Comparison of ENCODE assay signal across 15 mouse cellular contexts in genomic region chr3:88208226-88208720, GRCm38 (mm10). TPM values are rescaled to one million over a fixed set of nuclear protein-coding genes. Genes with fewer than 3 reads are reported as not detected.
DNase-seq lines count a peak whose midpoint lies in the region; ATAC-seq and TF ChIP-seq lines count a peak whose summit lies in the region.
"Had no signal": no experiment of that assay in that cellular context is flagged by ENCODE, and none has a peak within 500 bp of the region (broad histone marks: within the 10 kb centered on the region; RNA-seq: fewer than 3 reads in every experiment).

No protein-coding gene starts in this region.

- H3K9me3 ChIP-seq in forebrain, embryonic 11.5 days (ENCODE audit: control insufficient read depth, low read length) = no peaks in the 10 kb centered on the region
- H3K9me3 ChIP-seq in hindbrain, embryonic 16.5 days (ENCODE audit: control insufficient read depth, low read length) = no peaks in the 10 kb centered on the region
- H3K9me3 ChIP-seq in neural tube, embryonic 15.5 days (replicated peaks) = no peaks in the 10 kb centered on the region

- peak overlapping the region; percentile 93 for H3K27ac ChIP-seq in left cerebral cortex, adult 2 months
- H3K27ac ChIP-seq in forebrain, embryonic 11.5 days (ENCODE audit: low read depth, low read length) = peak overlapping the region; percentile 99
- H3K27ac ChIP-seq in hindbrain, embryonic 16.5 days (ENCODE audit: low read depth, low read length) = peak overlapping the region; percentile 96
- peak overlapping the region; percentile 98 for H3K27ac ChIP-seq in neural tube, embryonic 15.5 days (replicated peaks)

- peak overlapping the region; percentile 71 for H3K4me3 ChIP-seq in left cerebral cortex, adult 2 months
- H3K4me3 ChIP-seq in forebrain, embryonic 11.5 days (ENCODE audit: low read depth, low read length) = peak overlapping the region; percentile 63
- H3K4me3 ChIP-seq in hindbrain, embryonic 16.5 days (ENCODE audit: low read length) = peak overlapping the region; percentile 60
- peak overlapping the region; percentile 58 for H3K4me3 ChIP-seq in neural tube, embryonic 15.5 days (replicated peaks)

- 0% methylated on average over 3 of the region's 3 CpGs for WGBS in forebrain, embryonic 11.5 days
- 0% methylated on average over 3 of the region's 3 CpGs for WGBS in hindbrain, embryonic 16.5 days
- WGBS in neural tube, embryonic 15.5 days = 0% methylated on average over 3 of the region's 3 CpGs

- no peaks in the 10 kb centered on the region; the same call in 1 of the 2 replicates for H3K36me3 ChIP-seq in forebrain, embryonic 11.5 days (ENCODE audit: control insufficient read depth, insufficient read depth, low read length)
- H3K36me3 ChIP-seq in hindbrain, embryonic 16.5 days (ENCODE audit: control insufficient read depth, insufficient read depth, low read length) = peaks cover 3% of the 10 kb centered on the region; the same call in 1 of the 2 replicates
- H3K36me3 ChIP-seq in neural tube, embryonic 15.5 days = no peaks in the 10 kb centered on the region

- peak in 1 of 2 experiments; percentile 11 for DNase-seq in left cerebral cortex, adult 2 months (ENCODE audit: extremely low spot score in 1 of 2, low spot score in 2 of 2)
- DNase-seq in left cerebral cortex, adult 9 months (ENCODE audit: low spot score in 2 of 2) = no peak
- DNase-seq in forebrain, embryonic 11.5 days (ENCODE audit: low spot score) = peak; percentile 54
- no peak for DNase-seq in spleen, postnatal 36 days (ENCODE audit: low spot score in 2 of 2)
- no peak for DNase-seq in adrenal gland, adult 8-10 months
- DNase-seq: adrenal gland, postnatal 36 days; heart, adult 18-20 months; kidney, postnatal 36 days; left cerebral cortex, postnatal 4 days had no signal

- H3K4me2 ChIP-seq in forebrain, embryonic 11.5 days (ENCODE audit: low read depth, low read length, severe bottlenecking) = peak overlapping the region; percentile 79
- H3K4me2 ChIP-seq in hindbrain, embryonic 16.5 days (ENCODE audit: low read length) = peak overlapping the region; percentile 79
- peak overlapping the region; percentile 62 for H3K4me2 ChIP-seq in neural tube, embryonic 15.5 days

- intact Hi-C loops in left cerebral cortex, adult 2 months (cut with DNase I) = no loop called here

- ATAC-seq in forebrain, embryonic 11.5 days (replicated peaks; ENCODE audit: low FRiP score) = no peak
- ATAC-seq in hindbrain, embryonic 16.5 days = no peak
- no peak for ATAC-seq in neural tube, embryonic 15.5 days (ENCODE audit: low FRiP score)
- ATAC-seq in granulocyte monocyte progenitor cell, adult 5-6 weeks (replicated peaks; ENCODE audit: poor library complexity, severe bottlenecking) = no peak
- ATAC-seq: inflammation-experienced regulatory T-cells, adult 6 months had no signal

- peaks cover 20% of the 10 kb centered on the region for H3K4me1 ChIP-seq in forebrain, embryonic 11.5 days (replicated peaks; ENCODE audit: control insufficient read depth, insufficient read depth, low read length)
- peaks cover 60% of the 10 kb centered on the region for H3K4me1 ChIP-seq in hindbrain, embryonic 16.5 days (ENCODE audit: control insufficient read depth, insufficient read depth, low read depth, low read length)
- peaks cover 64% of the 10 kb centered on the region for H3K4me1 ChIP-seq in neural tube, embryonic 15.5 days

- H3K9ac ChIP-seq in forebrain, embryonic 11.5 days (ENCODE audit: low read length) = peak overlapping the region; percentile 95
- H3K9ac ChIP-seq in hindbrain, embryonic 16.5 days (ENCODE audit: low read depth, low read length) = peak overlapping the region; percentile 82
- H3K9ac ChIP-seq in neural tube, embryonic 15.5 days (replicated peaks) = peak overlapping the region; percentile 73

- no peak for TF ChIP-seq CTCF in left cerebral cortex, adult 2 months (IDR thresholded peaks at IDR 0.05)

- H3K27me3 ChIP-seq in forebrain, embryonic 11.5 days (ENCODE audit: control insufficient read depth, insufficient read depth, low read length) = peaks cover 20% of the 10 kb centered on the region
- H3K27me3 ChIP-seq in hindbrain, embryonic 16.5 days (replicated peaks; ENCODE audit: control insufficient read depth, insufficient read depth, low read length) = no peaks in the 10 kb centered on the region; the same call in none of the 2 replicates
- peaks cover 17% of the 10 kb centered on the region; the same call in 1 of the 2 replicates for H3K27me3 ChIP-seq in neural tube, embryonic 15.5 days (replicated peaks)

RNA-seq across cellular contexts. Expression of gene Rhbg, which starts 46.2 kb away (rescaled TPM):
- total RNA-seq in left cerebral cortex, adult 2 months (2021) = not detected
- 0.36 TPM in 1 of 2 replicates, not detected in the other for polyA plus RNA-seq in forebrain, embryonic 11.5 days (2014; fragmentation: Nextera tagmentation; extraction: Ambion mirVana)
- polyA plus RNA-seq in hindbrain, embryonic 16.5 days (2015; fragmentation: Nextera tagmentation; extraction: Ambion mirVana) = 0.52 and 0.99 TPM in 2 replicates
- polyA plus RNA-seq in neural tube, embryonic 15.5 days (2015; fragmentation: Nextera tagmentation; extraction: Ambion mirVana) = 0.78 and 0.83 TPM in 2 replicates
- total RNA-seq in granulocyte monocyte progenitor cell, adult 5-6 weeks (2014; fragmentation: Nextera tagmentation) = not detected in 2 replicates
- not detected in 2 replicates for total RNA-seq in granulocyte monocyte progenitor cell, adult 5-6 weeks (2017)
- total RNA-seq in adrenal gland, adult 8-10 months (2022) = 10 to 100 TPM; 12.0 to 27.5 (median 17.3) TPM
- total RNA-seq: common myeloid progenitor, adult 5-6 weeks; megakaryocyte-erythroid progenitor cell, adult 5-6 weeks had no signal
- polyA plus RNA-seq: inflammation-experienced regulatory T-cells, adult 6 months had no signal

Comparison
In these comparisons a context has a peak if more than half of its experiments do, and no peak if none do; other contexts are left out.
1. RNA of gene Rhbg, which starts 46.2 kb away (total RNA-seq): 12.0 to 27.5 TPM in adrenal gland, adult 8-10 months; not detected in left cerebral cortex, adult 2 months and not detected in granulocyte monocyte progenitor cell, adult 5-6 weeks; every median in the first group is over 10 times any median in the second.
2. Peak in every context shown above with its lines, with median percentiles within 50 percentile points of each other: H3K27ac ChIP-seq, H3K4me3 ChIP-seq, H3K4me2 ChIP-seq and H3K9ac ChIP-seq.